Mouse (Mus musculus) left cerebral cortex, postnatal 25 days (tissue): ENCODE measurements around the gene Nt5dc2. TPM values are rescaled to one million over a fixed set of nuclear protein-coding genes. Genes with fewer than 3 reads are reported as not detected.

Source experiments
- total RNA-seq, 2 experiments: library from RNA; stranded (reverse); gene quantifications; 2 replicates each; pipeline ENCODE4 v1.2.3; 2021

Gene Nt5dc2
- total RNA-seq, 2 experiments from 2014 or later, result 3.3 to 4.1 TPM

Other genes starting within 250 kb of the Nt5dc2 start
- under 1 TPM; 0.11 to 0.30 TPM for gene Itih4, start 244.6 kb upstream of the Nt5dc2 start, total RNA-seq
- 10 to 100 TPM; 17.2 to 22.3 TPM for gene Itih3, start 207.3 kb upstream of the Nt5dc2 start, total RNA-seq
- gene Itih1, start 187.8 kb upstream of the Nt5dc2 start, total RNA-seq, result not detected
- gene Nek4, start 179.7 kb upstream of the Nt5dc2 start, total RNA-seq, result 10 to 100 TPM; 15.6 to 18.9 TPM
- 10 to 100 TPM; 39.5 to 42.1 TPM for gene Glt8d1, start 129.7 kb upstream of the Nt5dc2 start, total RNA-seq
- 100 to 1,000 TPM; 165 to 185 TPM for gene Spcs1, start 129.4 kb upstream of the Nt5dc2 start, total RNA-seq
- 10 to 100 TPM; 56.2 to 58.1 TPM for gene Pbrm1, start 111.9 kb upstream of the Nt5dc2 start, total RNA-seq
- gene Gnl3, start 111.9 kb upstream of the Nt5dc2 start, total RNA-seq, result 10 to 100 TPM; 41.9 to 48.9 TPM
- gene Smim4, start 2.1 kb upstream of the Nt5dc2 start, total RNA-seq, result 10 to 100 TPM; 20.4 to 28.4 TPM
- 10 to 100 TPM; 19.8 to 30.3 TPM for gene Stab1, start 37.6 kb downstream of the Nt5dc2 start, total RNA-seq
- 10 to 100 TPM; 65.9 to 79.1 TPM for gene Tnnc1, start 77.3 kb downstream of the Nt5dc2 start, total RNA-seq
- gene Nisch, start 85.9 kb downstream of the Nt5dc2 start, total RNA-seq, result 100 to 1,000 TPM; 375 to 386 TPM
- gene Sema3g, start 86.8 kb downstream of the Nt5dc2 start, total RNA-seq, result 1 to 10 TPM; 4.9 to 5.5 TPM
- gene Phf7, start 120.3 kb downstream of the Nt5dc2 start, total RNA-seq, result 1 to 10 TPM; 3.2 to 4.2 TPM
- 100 to 1,000 TPM; 138 to 146 TPM for gene Bap1, start 120.4 kb downstream of the Nt5dc2 start, total RNA-seq
- 1 to 10 TPM; 4.1 to 4.7 TPM for gene Dnah1, start 192.8 kb downstream of the Nt5dc2 start, total RNA-seq
- 10 to 100 TPM; 35.6 to 37.2 TPM for gene Capn7, start 205.6 kb downstream of the Nt5dc2 start, total RNA-seq